Mouse (Mus musculus): ENCODE results near the gene Vmn2r110. TPM values are rescaled to one million over a fixed set of nuclear protein-coding genes. Genes with fewer than 3 reads are reported as not detected.

Vmn2r110 gene
- total RNA-seq (2014; fragmentation: Nextera tagmentation), result not detected in 2 replicates
- under 0.01 TPM in 1 of 2 replicates, not detected in the other for total RNA-seq (2017)

DNA sequence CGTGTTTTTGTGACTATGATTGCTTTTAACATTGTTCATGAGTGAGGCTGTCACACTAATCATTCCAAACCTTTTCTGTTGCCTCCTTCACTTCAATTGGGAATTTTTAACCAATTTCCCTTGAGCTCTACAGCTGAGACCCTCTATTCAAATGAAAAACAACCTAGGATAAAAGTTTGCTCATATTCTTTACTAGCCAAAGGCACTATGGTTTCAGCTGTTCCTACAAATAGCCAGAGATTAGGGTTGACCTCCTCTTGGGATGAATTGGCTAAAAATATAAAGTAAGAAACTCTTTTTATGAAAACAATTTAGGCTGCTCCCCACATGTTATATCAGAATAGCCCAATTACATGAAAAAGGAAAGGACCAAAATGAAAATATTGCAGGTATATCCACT lies at the start of gene Vmn2r110:
Vmn2r110 (minus strand) TSS at position 101 of the 400 bp plus-strand sequence.
- no peak for ATAC-seq (replicated peaks; ENCODE audit: low FRiP score, low TSS enrichment, poor library complexity, severe bottlenecking)

DNA sequence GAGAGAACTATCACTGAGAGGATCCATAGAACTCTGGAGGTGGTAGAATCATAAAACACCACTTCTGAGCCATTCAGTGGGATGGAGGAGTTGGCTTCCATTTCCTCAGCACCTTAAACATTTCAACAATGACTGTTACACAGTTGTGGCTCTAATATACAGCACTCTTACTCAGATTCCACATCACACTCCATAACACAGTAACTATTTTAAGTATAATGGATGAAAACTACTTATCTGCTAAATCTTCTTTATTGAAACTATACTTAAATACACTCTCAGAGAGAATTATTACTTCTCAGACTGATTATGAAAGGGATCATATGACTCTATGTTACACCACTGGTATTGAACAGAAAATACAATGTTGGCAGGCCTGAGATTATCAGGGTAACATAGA lies 28.6 kb upstream of the Vmn2r110 start, which contains the start of gene Fpr-rs3:
Fpr-rs3 (minus strand) TSS at position 101 of the 400 bp plus-strand sequence.
- ATAC-seq (replicated peaks; ENCODE audit: low FRiP score, low TSS enrichment, poor library complexity, severe bottlenecking), result no peak

DNA sequence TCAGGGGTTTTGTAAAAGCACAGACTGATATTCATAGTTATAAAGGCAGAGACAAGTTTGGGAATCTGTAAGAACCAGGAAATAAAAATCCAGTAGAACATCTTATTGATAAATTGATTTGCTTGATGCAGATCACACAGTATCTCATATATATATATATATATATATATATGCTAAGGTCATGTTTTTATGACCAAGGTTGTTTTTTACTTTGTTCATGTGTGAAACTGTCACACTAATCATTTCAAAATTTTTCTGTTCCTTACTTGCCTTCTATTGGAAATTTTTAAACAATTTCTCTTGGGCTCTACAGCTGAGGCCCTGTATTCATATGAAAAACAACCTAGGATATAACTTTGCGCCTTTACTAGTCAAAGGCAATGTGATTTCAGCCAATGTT lies 31.6 kb downstream of the Vmn2r110 start, which contains the start of gene Vmn2r109:
Vmn2r109 (minus strand) TSS at position 101 of the 400 bp plus-strand sequence.
- no peak for ATAC-seq (replicated peaks; ENCODE audit: low FRiP score, low TSS enrichment, poor library complexity, severe bottlenecking)

Other genes with a start within 250 kb of the Vmn2r110 start
- not detected in 2 replicates for gene Vmn1r224, start 182.3 kb downstream of the Vmn2r110 start, total RNA-seq (2014; fragmentation: Nextera tagmentation)
- gene Vmn1r224, start 182.3 kb downstream of the Vmn2r110 start, total RNA-seq (2017), result not detected in 2 replicates
- not detected in 2 replicates for gene Vmn2r108, start 115.1 kb downstream of the Vmn2r110 start, total RNA-seq (2014; fragmentation: Nextera tagmentation)
- not detected in 2 replicates for gene Vmn2r108, start 115.1 kb downstream of the Vmn2r110 start, total RNA-seq (2017)
- not detected in 2 replicates for gene Vmn1r225, start 98.3 kb downstream of the Vmn2r110 start, total RNA-seq (2014; fragmentation: Nextera tagmentation)
- not detected in 2 replicates for gene Vmn1r225, start 98.3 kb downstream of the Vmn2r110 start, total RNA-seq (2017)
- gene Vmn2r109, start 31.7 kb downstream of the Vmn2r110 start, total RNA-seq (2014; fragmentation: Nextera tagmentation), result not detected in 2 replicates
- gene Vmn2r109, start 31.7 kb downstream of the Vmn2r110 start, total RNA-seq (2017), result not detected in 2 replicates
- gene Fpr-rs3, start 28.5 kb upstream of the Vmn2r110 start, total RNA-seq (2014; fragmentation: Nextera tagmentation), result not detected in 2 replicates
- not detected in 2 replicates for gene Fpr-rs3, start 28.5 kb upstream of the Vmn2r110 start, total RNA-seq (2017)
- gene Vmn1r226, start 86.4 kb upstream of the Vmn2r110 start, total RNA-seq (2014; fragmentation: Nextera tagmentation), result not detected in 2 replicates
- not detected in 2 replicates for gene Vmn1r226, start 86.4 kb upstream of the Vmn2r110 start, total RNA-seq (2017)
- gene Vmn1r227, start 133.4 kb upstream of the Vmn2r110 start, total RNA-seq (2014; fragmentation: Nextera tagmentation), result not detected in 2 replicates
- not detected in 2 replicates for gene Vmn1r227, start 133.4 kb upstream of the Vmn2r110 start, total RNA-seq (2017)
- gene Vmn1r228, start 189.7 kb upstream of the Vmn2r110 start, total RNA-seq (2014; fragmentation: Nextera tagmentation), result not detected in 2 replicates
- gene Vmn1r228, start 189.7 kb upstream of the Vmn2r110 start, total RNA-seq (2017), result not detected in 2 replicates
- gene Vmn1r229, start 215.1 kb upstream of the Vmn2r110 start, total RNA-seq (2014; fragmentation: Nextera tagmentation), result not detected in 2 replicates
- not detected in 2 replicates for gene Vmn1r229, start 215.1 kb upstream of the Vmn2r110 start, total RNA-seq (2017)
- gene Vmn1r230, start 244.0 kb upstream of the Vmn2r110 start, total RNA-seq (2014; fragmentation: Nextera tagmentation), result not detected in 2 replicates
- not detected in 2 replicates for gene Vmn1r230, start 244.0 kb upstream of the Vmn2r110 start, total RNA-seq (2017)